Mouse (Mus musculus): Measurements from ENCODE around the gene Tac2.

Gene Tac2

DNA sequence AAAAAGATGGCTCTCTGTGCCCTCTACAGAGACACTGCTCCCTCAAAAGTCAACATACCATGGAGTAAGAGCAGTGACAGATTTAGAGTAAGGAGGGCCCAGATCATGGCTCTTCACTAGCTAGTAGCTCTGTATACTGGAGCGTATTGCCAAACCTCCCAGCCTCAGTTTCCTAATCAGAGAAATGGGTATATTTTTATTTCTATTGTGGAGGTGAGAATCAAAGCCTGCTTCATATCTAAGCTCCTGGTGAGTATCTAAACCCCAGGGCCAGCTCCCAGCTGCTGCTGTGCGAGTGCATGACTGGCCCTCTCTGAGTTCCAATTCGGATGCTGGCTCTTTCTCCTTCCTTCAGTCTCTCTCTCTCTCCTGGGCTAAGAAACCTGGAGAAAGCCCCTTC lies at the start of gene Tac2:
Gene Tac2, plus strand, starts transcription at position 301 of the 400 bp plus-strand sequence.
- in situ Hi-C loops (cut with MboI; ENCODE audit: low sequenced_read_pairs), result no loop called here

DNA sequence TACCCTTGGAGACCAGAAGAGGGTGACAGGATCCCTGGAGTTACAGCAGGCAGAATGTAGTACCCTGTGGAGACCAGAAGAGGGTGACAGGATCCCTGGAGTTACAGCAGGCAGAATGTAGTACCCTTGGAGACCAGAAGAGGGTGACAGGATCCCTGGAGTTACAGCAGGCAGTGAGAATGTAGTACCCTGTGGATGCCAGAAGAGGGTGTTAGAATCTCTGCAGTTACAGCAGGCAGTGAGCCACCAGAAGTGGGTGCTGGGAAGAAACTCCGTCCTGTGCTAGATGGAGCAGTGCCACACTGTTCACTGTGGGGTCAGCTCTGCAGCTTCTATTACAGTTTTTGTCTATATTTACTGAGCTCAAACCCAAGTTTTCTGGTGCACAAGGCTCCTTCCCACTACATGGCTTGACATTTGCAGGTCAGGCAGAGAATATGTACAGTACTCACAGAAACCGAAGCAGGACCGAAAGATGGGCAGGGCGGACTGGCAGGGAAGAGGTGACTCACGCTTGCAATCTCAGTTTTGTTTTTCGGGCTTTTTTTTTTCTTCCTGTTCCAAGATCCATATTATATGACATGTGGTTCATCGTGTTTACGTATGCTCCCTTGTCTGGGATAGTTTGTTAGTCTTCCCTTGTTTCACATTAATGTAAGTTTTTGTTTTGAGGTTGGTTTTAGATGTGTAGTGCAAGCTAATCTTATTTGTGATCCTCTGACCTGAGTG lies 49.3 kb upstream of the Tac2 start:
- in situ Hi-C loops (cut with MboI; ENCODE audit: low sequenced_read_pairs), result no loop called here

DNA sequence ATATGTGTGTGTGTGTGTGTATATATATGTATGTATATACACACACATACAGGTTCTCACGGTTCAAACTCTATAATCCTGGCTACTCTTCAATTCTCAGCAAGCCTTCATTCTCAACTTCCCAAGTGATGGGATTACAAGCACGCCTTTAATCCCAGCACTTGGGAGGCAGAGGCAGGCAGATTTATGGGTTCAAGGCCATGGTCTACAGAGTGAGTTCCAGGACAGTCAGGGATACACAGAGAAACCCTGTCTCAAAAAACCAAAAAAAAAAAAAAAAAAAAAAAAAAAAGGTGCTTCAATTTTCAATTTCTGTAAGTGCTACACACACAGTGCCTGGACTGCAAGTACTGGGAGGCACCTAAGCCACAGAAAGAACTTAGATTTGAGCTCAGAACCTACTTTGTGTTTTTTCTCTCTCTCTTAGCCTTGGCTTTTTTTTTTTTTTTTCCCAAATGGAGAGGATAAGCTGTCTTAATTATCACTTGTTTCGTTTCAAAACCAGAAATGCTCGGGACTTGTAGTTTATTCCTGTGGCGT lies 48.3 kb upstream of the Tac2 start:
- in situ Hi-C loops (cut with MboI; ENCODE audit: low sequenced_read_pairs), result no loop called here

DNA sequence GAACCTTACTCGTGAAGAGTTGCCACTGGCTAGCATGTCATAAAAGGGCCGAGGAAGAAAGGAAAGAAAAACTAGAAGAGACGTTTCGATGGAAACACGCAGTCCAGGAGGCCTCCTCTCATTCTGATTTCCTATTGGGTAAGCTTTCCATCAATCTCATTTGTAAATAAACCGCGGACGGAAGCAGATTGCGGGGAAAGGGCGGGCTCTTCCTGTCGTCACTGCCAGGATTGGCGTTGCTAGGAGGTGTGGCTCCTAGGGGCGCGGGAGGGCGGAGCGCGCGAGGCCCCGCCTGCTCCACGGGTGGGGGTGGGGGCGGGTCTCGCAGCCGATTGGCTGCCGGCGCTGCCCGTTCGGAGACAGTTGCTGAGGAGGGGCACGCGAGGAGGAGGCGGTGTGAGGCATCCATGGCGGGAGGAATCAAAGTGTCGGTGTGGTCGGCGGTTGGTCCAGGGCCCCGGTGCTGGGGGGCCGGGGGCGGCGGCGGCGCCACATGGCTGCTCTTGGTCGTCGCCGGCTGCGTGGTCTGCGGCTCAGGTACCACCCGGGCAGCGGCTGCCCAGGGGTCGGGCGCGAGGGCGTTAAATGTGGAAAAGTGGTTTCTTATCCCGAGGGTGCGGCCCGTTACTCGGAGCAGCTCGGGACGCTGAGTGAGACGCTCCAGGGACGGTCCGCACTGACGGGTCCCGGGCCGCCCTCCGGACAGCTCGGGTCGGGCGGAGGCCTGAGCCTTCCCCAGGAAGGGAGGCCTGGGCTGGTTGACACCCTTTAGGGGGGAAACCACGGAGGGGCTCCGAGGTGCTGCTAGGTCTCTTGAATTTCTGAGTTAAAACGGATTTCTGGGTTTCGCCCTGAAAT lies 47.4 kb upstream of the Tac2 start:
- in situ Hi-C loops (cut with MboI; ENCODE audit: low sequenced_read_pairs), result no loop called here

DNA sequence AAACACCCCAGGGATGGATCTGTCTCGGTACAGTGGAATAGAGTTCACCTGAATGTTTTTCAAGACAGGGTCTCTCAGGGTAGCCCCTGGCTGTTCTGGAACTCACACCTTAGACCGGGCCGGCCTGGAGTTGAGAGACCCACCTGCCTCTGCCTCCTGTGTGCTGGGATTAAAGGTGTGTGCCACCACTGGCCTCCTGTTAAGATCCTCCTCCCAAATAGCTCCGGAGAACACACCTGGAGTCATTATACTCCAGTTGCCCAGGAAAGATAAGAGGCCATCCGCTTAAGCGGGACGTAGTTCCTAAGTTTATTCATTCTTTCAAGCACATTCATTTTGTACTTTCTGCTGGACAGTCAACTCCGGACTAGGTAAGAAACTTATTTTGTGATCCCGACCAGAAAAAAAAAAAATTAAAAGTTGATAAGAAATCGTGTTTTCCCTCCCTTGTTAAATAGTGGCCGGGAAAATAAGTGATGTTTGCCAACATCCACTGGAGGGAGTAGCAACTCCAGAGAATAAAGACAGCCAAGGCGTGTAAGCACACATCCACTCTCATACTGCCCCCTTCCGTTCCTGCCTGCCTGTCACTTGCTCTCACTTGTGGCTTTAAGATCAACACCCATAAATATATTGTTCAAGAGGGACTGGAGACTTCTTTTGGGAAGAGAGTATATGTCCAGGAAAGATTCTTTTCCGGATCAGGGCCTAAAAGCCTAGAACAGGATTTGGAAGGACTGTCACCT lies 46.5 kb upstream of the Tac2 start:
- in situ Hi-C loops (cut with MboI; ENCODE audit: low sequenced_read_pairs), result no loop called here

DNA sequence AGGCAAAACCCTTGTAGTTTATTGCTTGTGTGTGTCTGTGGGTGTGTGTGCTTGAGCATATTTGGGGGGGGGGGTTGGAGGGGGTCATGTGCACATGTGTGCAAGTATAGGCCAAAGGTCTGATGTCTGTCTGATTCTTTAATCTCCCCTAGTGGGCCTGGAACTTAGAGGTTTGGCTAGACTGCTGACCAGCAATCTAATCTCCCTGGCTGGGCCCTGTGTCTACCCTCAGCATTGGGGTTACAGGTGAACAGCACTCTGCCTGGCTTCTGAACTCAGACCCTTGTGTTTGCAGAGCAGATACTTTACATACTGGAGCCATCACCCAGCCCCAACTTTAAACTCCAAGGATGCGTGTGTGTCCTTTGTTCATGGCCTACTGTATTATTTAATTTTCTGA lies 45.1 kb upstream of the Tac2 start:
- in situ Hi-C loops (cut with MboI; ENCODE audit: low sequenced_read_pairs), result no loop called here

DNA sequence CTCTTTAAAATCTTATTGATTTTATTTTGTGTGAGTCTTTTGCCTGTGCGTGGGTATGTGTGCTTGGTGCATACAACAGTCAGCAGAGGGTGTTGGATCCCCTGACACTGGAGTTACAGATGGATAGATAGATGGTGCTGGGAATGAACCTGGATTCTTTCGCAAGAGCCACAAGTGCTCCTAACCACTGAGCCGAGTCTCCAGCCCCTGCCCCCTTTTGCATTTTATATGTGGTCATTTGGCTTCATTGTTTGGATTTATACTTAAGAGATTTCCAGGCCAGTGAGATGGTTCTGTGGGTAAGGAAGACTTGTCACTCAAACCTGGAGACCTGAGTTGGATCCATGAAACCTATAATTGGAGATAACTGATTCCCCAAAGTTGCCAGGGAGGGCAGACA lies 44.4 kb upstream of the Tac2 start:
- in situ Hi-C loops (cut with MboI; ENCODE audit: low sequenced_read_pairs), result loop anchor here (10.0 kb wide), 1 partner anchor 55 kb away; the partner anchor contains the start of gene Zbtb39

DNA sequence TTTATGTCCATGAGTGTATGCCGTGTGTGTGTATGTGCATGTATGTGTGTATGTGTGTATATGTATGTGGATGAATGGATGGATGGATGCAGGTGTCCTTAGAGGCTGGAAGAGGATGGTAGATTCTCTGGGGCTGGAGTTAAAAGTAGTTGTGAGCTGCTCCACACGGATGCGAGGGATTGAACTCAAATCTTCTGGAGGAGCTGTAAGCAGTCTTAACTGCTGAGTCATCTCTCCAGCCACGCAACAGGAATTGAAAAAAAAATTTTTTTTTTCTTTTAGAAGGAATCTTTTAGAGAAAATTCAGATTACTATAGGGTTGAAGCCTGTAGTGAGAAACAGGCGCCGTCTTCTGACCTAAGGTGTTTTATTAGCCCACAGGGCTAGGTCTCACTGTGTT lies 41.4 kb upstream of the Tac2 start:
- in situ Hi-C loops (cut with MboI; ENCODE audit: low sequenced_read_pairs), result loop anchor here (10.0 kb wide), 1 partner anchor 52 kb away; the partner anchor contains the start of gene Zbtb39

DNA sequence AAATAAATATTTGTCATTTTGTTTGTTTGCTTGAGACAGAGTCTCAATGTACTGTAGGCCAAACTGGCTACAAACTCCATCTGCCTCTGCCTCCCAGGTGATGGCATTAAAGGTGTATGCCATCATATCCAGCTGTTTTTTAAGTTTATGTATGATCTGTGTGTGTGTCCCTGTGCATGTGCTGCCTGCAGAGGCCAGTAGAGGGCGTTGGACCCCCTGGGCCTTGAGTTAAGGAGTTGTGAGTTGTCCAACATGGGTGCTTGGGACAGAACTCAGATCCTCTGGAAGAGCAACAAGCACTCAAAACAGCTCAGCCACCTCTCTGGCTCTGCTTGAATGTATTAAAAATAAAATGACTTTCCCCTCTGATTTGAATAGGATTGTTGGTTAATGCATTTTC lies 33.2 kb upstream of the Tac2 start:
- in situ Hi-C loops (cut with MboI; ENCODE audit: low sequenced_read_pairs), result no loop called here

DNA sequence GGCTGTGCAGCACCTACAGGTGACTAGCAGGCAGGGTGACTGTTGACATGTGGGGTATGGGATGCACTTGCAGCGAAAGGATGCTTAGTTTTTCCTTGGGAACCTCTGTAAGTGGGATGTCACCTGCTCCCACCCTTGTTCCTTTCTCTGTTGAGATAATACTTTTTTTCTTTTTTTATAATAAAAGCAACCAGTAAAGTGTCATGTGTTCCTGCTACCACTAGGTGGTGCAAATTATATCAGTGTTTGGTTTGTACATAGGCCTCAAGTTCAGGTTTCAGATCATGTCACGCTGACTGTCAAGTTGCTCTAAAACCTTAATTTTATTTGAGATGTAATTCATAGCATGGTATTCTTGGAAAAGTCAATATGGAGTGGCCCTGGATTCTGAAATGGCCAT lies 29.6 kb upstream of the Tac2 start:
- in situ Hi-C loops (cut with MboI; ENCODE audit: low sequenced_read_pairs), result no loop called here

DNA sequence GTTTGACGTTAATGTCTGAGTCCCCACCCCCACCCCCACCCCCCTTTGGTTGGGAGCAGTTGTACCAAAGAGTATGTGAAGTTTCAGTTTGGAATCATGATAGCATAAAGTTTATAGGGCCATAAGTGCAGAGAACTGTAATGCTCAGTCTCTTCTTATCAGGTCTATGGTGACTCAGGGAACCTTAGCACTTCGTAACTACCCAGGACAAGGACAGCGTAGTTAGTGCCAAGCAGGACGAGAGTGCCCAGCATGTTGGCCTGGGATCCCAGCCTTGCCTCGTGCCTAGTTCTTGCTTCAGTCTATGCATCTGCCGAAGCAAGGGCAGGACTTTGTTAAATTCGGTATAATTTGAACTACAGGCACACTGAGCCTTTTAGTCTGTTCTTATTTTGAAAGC lies 28.5 kb upstream of the Tac2 start:
- in situ Hi-C loops (cut with MboI; ENCODE audit: low sequenced_read_pairs), result no loop called here

DNA sequence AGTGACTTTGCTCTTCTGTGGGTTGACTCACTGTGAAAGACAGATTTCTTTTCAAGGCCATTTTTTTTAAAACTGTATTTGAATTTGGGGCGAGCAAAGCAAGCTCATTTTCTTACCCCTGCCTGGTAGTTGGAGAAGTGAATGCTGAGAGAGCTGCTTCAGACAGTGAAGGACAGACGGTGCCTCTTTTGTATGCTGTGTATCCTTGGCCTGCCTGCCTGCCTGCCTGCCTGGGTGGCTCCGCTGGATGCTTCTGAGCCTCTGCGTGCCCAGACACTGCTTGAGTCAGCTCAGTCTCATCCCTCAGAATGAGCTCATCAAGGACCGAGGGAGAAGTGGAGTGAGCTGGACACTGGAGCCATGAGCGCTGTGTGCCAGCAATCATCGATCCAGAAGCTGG lies 25.3 kb upstream of the Tac2 start:
- in situ Hi-C loops (cut with MboI; ENCODE audit: low sequenced_read_pairs), result no loop called here

DNA sequence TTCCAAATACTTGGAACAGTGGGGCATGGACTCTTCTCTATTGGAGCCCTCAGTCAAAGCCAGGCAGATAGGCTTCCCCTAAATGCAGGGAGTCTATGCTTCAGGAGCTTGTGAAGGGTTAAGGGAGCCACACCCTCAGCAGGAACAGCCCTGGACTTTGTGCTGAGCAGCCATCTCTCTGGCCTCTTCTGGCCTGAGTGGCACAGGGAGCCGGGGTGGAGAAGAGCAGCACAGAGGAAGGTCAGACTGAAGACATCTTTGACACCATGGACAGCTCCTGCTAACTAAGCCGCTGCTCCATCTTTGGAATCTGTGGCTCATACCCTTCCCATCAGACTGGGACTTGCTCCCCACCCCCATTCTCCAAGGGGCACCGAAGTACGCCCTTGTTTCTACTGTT lies 21.0 kb upstream of the Tac2 start:
- in situ Hi-C loops (cut with MboI; ENCODE audit: low sequenced_read_pairs), result no loop called here

DNA sequence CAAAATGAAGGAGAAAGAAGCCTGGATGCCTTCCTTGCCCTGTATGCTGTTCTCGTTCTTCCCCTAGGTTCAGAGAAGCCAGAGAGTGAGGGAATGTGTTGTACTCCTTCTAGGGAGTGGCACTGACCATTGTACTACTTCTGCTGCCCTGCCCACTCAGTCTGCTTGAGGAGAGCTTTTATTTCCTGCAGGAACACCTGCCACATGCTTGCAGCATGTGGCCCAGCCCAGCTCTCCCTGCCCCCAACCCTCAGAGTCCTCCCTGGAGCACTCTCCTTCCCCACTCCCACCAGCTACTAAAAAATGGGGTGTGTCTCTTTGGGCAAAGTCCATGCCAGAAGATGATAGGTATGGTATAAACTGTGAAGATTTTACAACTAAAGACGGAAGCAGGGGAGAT lies 20.0 kb upstream of the Tac2 start:
- in situ Hi-C loops (cut with MboI; ENCODE audit: low sequenced_read_pairs), result no loop called here

DNA sequence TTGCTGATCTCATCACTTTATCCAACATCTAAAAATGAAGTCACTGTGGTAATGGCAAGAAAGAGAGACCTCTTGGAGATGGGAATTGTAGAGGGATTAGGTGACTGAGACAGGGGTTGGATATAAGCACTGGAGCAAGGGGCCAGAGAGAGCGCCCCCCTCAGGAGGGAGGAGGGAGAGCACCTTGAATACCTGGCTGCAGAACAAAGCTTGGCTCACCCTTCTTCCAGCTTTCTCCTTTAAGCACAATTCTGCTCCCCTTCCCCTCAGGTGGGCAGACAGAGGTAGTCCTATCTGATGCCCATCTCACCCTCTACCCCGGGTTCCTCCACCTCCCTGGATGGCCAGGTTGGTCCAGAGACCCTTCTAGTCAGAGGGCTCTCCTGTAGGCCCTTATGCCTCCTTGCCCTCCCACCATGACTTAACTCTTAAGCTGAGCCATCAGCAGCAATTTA lies 19.5 kb upstream of the Tac2 start, which contains the start of gene Myo1a:
Gene Myo1a, plus strand, starts transcription at position 405 of the 455 bp plus-strand sequence.
- in situ Hi-C loops (cut with MboI; ENCODE audit: low sequenced_read_pairs), result no loop called here

DNA sequence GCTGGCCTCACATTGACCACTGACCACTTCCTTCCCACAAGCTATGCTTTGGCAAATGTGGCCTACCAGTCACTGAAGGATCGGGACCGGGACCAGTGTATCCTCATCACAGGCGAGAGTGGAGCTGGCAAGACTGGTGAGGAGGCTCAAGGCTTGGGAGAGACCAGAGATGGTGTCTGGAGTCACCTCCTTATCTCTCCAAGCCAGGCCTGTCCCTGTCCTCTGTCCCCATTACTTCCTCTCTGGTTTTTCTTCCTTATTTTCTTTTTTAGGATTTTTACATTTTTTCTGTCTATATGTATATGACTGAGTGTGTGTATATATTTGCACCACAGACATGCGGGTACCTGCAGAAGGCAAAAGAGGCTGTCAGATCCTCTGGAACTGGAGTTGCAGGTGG lies 18.5 kb upstream of the Tac2 start:
- in situ Hi-C loops (cut with MboI; ENCODE audit: low sequenced_read_pairs), result no loop called here

DNA sequence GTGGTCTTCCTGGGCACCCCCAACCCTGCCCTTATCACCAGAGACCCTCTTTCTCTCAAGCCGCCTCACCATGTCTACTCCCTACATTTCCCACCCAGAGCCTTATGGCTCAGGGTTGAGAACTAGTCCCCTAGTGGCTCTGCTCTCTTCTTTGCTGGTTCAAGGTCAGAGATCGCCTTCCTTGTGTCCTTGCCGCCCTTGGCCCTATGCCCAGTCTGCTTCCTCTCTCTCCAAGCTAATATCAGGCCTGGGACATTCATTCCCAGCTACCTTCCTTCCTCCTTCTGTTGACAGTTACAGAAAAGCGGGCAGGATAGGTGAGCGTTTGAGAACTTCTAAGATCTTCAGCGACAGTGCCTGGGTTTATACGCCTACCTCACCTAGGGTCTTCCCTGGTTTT lies 16.6 kb upstream of the Tac2 start:
- in situ Hi-C loops (cut with MboI; ENCODE audit: low sequenced_read_pairs), result no loop called here

DNA sequence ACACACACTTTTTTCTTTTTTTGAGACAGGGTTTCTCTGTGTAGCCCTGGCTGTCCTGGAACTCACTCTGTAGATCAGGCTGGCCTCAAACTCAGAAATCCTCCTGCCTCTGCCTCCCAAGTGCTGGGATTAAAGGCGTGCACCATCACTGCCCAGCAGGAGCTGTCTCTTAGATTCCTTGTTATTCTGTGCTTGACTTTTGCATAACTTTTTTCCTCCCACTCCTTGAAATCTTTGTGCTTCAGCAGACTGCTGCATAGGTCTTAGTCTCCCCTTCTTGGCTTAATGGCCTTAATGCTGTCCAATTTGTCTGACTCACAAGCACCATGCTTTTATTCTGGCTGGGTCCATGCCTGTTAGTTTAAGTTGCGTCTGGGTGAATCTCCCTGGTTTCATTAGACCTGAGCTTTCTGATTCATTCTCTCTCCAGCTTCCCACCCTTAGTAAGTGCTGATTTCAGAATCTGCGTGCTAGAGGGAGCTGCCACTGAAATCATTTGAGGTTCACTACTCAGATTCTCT lies 15.4 kb upstream of the Tac2 start:
- in situ Hi-C loops (cut with MboI; ENCODE audit: low sequenced_read_pairs), result no loop called here

DNA sequence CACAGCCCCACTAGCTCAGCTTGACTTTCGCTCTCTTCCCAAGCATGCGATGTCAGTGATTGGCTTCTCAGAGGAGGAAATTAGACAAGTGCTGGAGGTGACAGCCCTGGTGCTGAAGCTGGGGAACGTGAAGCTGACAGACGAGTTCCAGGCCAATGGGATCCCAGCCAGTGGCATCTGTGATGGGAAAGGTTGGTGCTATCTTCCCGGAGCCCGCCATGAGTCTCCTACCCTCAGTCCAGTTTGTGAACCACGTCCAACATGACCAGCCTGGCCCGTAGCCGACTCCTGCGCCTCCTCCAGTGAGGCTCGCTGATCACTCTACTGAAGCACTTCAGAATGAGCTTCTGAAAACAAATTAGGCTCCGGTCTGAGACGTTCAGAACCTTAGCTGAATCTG lies 13.9 kb upstream of the Tac2 start:
- in situ Hi-C loops (cut with MboI; ENCODE audit: low sequenced_read_pairs), result no loop called here

DNA sequence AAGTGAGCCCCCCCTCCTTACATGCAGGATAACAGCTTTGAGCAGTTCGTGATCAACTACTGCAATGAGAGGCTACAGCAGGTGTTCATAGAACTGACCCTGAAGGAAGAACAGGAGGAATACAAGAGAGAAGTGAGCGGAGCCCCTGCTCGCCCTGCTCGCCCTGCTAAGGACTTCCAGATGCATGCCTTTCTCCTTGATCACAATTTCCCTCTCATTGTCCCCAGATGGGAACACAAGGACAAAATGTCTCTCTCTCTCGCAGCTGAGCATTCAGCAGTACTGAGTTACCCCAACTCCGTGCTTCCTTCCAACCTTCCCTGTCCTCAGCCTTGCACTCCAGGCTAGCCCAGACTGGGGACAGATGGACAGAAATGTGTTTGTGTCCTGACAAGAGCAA lies 11.5 kb upstream of the Tac2 start:
- in situ Hi-C loops (cut with MboI; ENCODE audit: low sequenced_read_pairs), result no loop called here
